8 mouse cellular contexts compared by ENCODE assay signal in the genomic region with DNA sequence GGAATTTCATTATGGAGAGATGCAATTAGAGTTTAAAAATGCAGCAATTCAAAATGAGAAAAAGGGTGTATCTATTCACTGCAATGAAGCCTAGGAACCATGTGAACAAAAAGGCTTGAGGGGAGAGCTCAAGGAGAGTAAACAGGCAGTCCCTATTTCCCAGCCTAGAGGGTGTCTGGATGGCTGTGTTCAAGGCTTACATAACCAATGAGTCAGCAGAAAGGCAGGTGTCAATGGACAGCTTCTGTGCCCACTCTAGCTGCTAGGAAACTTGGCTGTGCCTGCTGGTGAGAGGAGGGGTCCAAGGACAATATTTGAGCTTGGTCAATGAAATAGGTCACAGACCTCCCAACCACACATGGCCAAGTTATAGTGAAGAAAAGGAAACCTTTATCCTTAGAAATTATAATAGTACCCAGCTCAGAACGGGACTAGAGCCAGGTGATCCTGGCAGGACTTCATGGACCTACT.
DNase-seq lines count a peak whose midpoint lies in the region; ATAC-seq lines count a peak whose summit lies in the region.

No protein-coding gene starts in this region.

- WGBS in forebrain, embryonic 15.5 days = 31% methylated on average over 1 of the region's 1 CpGs
- 74% methylated on average over 1 of the region's 1 CpGs for WGBS in forebrain, embryonic 11.5 days

- H3K4me1 ChIP-seq in forebrain, embryonic 15.5 days = peaks cover 68% of the 10 kb centered on the region
- H3K4me1 ChIP-seq in forebrain, embryonic 11.5 days (replicated peaks; ENCODE audit: control insufficient read depth, insufficient read depth, low read length) = peaks cover 5% of the 10 kb centered on the region; the same call in 1 of the 2 replicates

- no peaks in the 10 kb centered on the region for H3K9me3 ChIP-seq in forebrain, embryonic 15.5 days
- no peaks in the 10 kb centered on the region for H3K9me3 ChIP-seq in forebrain, embryonic 11.5 days (ENCODE audit: control insufficient read depth, low read length)

- H3K27ac ChIP-seq in forebrain, embryonic 15.5 days (replicated peaks) = peak overlapping the region; percentile 92
- H3K27ac ChIP-seq in forebrain, embryonic 11.5 days (ENCODE audit: low read depth, low read length) = no peak overlapping the region

- peak; percentile 69 for ATAC-seq in forebrain, embryonic 15.5 days (replicated peaks)
- ATAC-seq in forebrain, embryonic 11.5 days (replicated peaks; ENCODE audit: low FRiP score) = no peak

- no peak overlapping the region for H3K9ac ChIP-seq in forebrain, embryonic 15.5 days (replicated peaks)
- no peak overlapping the region for H3K9ac ChIP-seq in forebrain, embryonic 11.5 days (ENCODE audit: low read length)

- H3K36me3 ChIP-seq in forebrain, embryonic 15.5 days = no peaks in the 10 kb centered on the region
- no peaks in the 10 kb centered on the region for H3K36me3 ChIP-seq in forebrain, embryonic 11.5 days (ENCODE audit: control insufficient read depth, insufficient read depth, low read length)

- DNase-seq in forebrain, embryonic 11.5 days (ENCODE audit: low spot score) = no peak
- peak; percentile 10 for DNase-seq in ovary, adult 18-20 months (ENCODE audit: low spot score)
- no peak for DNase-seq in ovary, postnatal 36 days (ENCODE audit: low spot score)
- peak; percentile 26 to 28 for DNase-seq in frontal cortex, postnatal 10 days (ENCODE audit: low spot score in 2 of 2)
- peak; percentile 57 to 68 for DNase-seq in left cerebral cortex, adult 18-20 months (ENCODE audit: low spot score in 2 of 2)
- DNase-seq in c-Kit-positive CD71-positive TER-119-positive erythroid progenitor cells, embryonic 14.5 days (ENCODE audit: low spot score) = no peak
- DNase-seq in B cell, adult 2 months = no peak

- peak overlapping the region; percentile 29 for H3K4me3 ChIP-seq in forebrain, embryonic 15.5 days
- no peak overlapping the region for H3K4me3 ChIP-seq in forebrain, embryonic 11.5 days (ENCODE audit: low read depth, low read length)

- H3K27me3 ChIP-seq in forebrain, embryonic 15.5 days = no peaks in the 10 kb centered on the region
- no peaks in the 10 kb centered on the region for H3K27me3 ChIP-seq in forebrain, embryonic 11.5 days (ENCODE audit: control insufficient read depth, insufficient read depth, low read length)

- peak overlapping the region; percentile 46 for H3K4me2 ChIP-seq in forebrain, embryonic 15.5 days (replicated peaks)
- H3K4me2 ChIP-seq in forebrain, embryonic 11.5 days (ENCODE audit: low read depth, low read length, severe bottlenecking) = no peak overlapping the region

Comparison
In these comparisons a context has a peak if more than half of its experiments do, and no peak if none do; other contexts are left out.
1. DNase-seq: peak in ovary, adult 18-20 months (single experiment), frontal cortex, postnatal 10 days (2 of 2) and left cerebral cortex, adult 18-20 months (2 of 2); none in forebrain, embryonic 11.5 days (single experiment), ovary, postnatal 36 days (single experiment), c-Kit-positive CD71-positive TER-119-positive erythroid progenitor cells, embryonic 14.5 days (single experiment) and B cell, adult 2 months (0 of 2).